Mouse (Mus musculus): Measurements from ENCODE around the gene Card14. TPM values are rescaled to one million over a fixed set of nuclear protein-coding genes. Genes with fewer than 3 reads are reported as not detected.
A peak's percentile ranks its signal among the peaks of the same experiment; 100 is the strongest.

The Card14 gene
- total and polyA plus RNA-seq, 2 experiments from 2014 or later = 0.81 to 1.7 TPM

DNA sequence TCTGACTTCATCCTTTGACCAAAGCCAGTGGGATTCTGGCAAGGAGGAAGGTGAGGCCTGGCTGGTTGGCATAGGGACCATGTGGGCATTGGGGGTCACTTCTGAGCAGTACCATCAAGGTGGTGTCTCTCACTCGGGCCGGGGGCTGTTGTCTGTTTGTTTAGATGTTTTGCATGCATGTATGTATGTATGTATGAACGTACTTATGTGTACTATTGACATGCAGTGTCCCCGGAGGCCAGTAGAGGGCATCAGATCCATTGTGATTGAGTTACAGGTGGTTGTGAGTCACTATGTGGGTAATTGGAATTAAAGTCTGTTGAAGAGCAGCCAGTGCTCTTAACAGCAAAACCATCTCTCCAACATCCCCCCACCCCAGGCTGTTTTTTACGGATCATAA, 32.1 kb downstream of the Card14 start:
- Histone ChIP-seq H3K4me2 (ENCODE audit: low read depth, low read length) (no peak overlapping the region), H3K4me3 (ENCODE audit: low read length) (no peak overlapping the region), H3K9me3 (ENCODE audit: low read length) (no peaks in the 10 kb centered on the region), H3K4me1 (ENCODE audit: insufficient read depth, low read length) (no peaks in the 10 kb centered on the region), H3K36me3 (ENCODE audit: insufficient read depth, low read length) (no peaks in the 10 kb centered on the region), H3K27ac (no peak overlapping the region), H3K27me3 (ENCODE audit: insufficient read depth, low read length) (no peaks in the 10 kb centered on the region), H3K9ac (replicated peaks; ENCODE audit: low read length) (no peak overlapping the region)
- 10% methylated on average over 5 of the region's 5 CpGs for WGBS
- peak; percentile 91 for TF ChIP-seq CTCF (IDR thresholded peaks at IDR 0.05; ENCODE audit: low read depth)
- DNase-seq (ENCODE audit: low spot score) (peak; percentile 93), ATAC-seq (peak; percentile 65)

DNA sequence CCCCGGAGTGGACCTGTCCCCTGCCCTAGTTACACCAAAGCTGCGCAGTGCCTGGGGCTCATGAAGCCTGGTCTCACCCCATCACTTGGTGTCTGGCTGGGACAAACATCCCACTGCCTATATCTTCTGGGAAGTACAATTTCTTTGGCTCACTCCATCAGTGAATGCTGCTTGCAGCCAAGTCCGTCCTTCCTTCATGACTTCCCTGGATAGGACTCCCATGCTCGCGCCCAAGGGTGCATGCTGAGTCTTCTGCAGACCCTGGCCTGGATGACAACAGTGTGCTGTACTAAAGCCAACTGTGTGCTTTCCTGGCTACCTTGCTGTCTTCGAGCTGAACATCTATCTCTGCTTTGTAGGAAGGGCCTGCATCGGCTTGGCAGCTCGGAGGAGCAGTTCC, 36.6 kb downstream of the Card14 start:
- Histone ChIP-seq H3K27me3 (ENCODE audit: insufficient read depth, low read length) (no peaks in the 10 kb centered on the region), H3K27ac (no peak overlapping the region), H3K4me2 (ENCODE audit: low read depth, low read length) (no peak overlapping the region), H3K9me3 (ENCODE audit: low read length) (no peaks in the 10 kb centered on the region), H3K4me1 (ENCODE audit: insufficient read depth, low read length) (no peaks in the 10 kb centered on the region), H3K9ac (replicated peaks; ENCODE audit: low read length) (no peak overlapping the region), H3K36me3 (ENCODE audit: insufficient read depth, low read length) (no peaks in the 10 kb centered on the region), H3K4me3 (ENCODE audit: low read length) (no peak overlapping the region)
- WGBS = 84% methylated on average over 8 of the region's 8 CpGs
- ATAC-seq = no peak
- DNase-seq (ENCODE audit: low spot score) = no peak
- no peak for TF ChIP-seq CTCF (IDR thresholded peaks at IDR 0.05; ENCODE audit: low read depth)

DNA sequence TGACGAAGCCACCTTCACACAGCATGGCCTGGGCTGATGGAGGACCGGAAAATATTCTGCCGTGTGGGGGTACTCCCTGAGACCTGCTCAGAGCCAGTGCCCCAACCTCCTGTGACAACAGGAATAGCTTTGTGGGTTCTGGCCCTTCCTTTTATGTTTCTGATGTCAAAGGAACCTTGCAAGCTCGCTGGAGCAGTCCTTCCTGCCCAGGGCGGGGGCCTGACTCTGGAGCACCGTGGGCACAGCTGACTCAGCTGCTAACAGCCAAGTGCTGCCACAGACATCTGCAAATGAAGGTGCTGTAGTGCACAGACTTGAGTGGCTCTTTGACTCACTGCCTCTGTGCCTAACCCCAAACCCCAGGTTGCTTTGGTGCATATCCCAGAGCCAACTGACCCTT, 37.3 kb downstream of the Card14 start:
- H3K9me3 ChIP-seq (ENCODE audit: low read length) = no peaks in the 10 kb centered on the region
- DNase-seq (ENCODE audit: low spot score) (no peak), ATAC-seq (no peak)
- H3K9ac ChIP-seq (replicated peaks; ENCODE audit: low read length) = no peak overlapping the region
- no peaks in the 10 kb centered on the region for H3K36me3 ChIP-seq (ENCODE audit: insufficient read depth, low read length)
- no peaks in the 10 kb centered on the region for H3K27me3 ChIP-seq (ENCODE audit: insufficient read depth, low read length)
- no peak overlapping the region for H3K4me3 ChIP-seq (ENCODE audit: low read length)
- no peak overlapping the region for H3K4me2 ChIP-seq (ENCODE audit: low read depth, low read length)
- no peak for TF ChIP-seq CTCF (IDR thresholded peaks at IDR 0.05; ENCODE audit: low read depth)
- 66% methylated on average over 6 of the region's 6 CpGs for WGBS
- H3K27ac ChIP-seq = no peak overlapping the region
- no peaks in the 10 kb centered on the region for H3K4me1 ChIP-seq (ENCODE audit: insufficient read depth, low read length)

DNA sequence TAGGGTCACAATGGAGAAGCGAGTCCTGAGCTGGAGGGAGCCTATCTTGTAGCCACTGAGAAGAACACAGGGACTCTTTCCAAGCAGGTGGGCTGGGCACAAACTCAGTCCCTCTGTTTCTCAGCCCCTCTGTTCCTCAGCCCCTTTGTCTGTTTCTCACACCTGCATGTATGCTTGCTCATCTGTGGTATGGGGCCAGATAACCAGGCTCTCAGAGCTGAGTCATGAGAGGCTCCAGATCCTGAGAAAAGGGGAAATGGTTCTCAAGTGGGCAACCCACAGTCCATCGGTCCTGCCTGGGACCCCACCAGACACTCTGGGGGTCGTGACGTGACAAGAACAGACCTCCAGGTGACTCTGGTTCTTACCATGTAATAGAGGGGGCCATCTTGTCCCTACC, 39.6 kb downstream of the Card14 start:
- no peak for DNase-seq (ENCODE audit: low spot score)
- ATAC-seq = no peak
- no peak overlapping the region for H3K4me3 ChIP-seq (ENCODE audit: low read length)
- H3K36me3 ChIP-seq (ENCODE audit: insufficient read depth, low read length) = no peaks in the 10 kb centered on the region
- TF ChIP-seq CTCF (IDR thresholded peaks at IDR 0.05; ENCODE audit: low read depth) = no peak
- WGBS = 90% methylated on average over 4 of the region's 4 CpGs
- H3K9ac ChIP-seq (replicated peaks; ENCODE audit: low read length) = no peak overlapping the region
- H3K9me3 ChIP-seq (ENCODE audit: low read length) = no peaks in the 10 kb centered on the region
- no peak overlapping the region for H3K27ac ChIP-seq
- H3K27me3 ChIP-seq (ENCODE audit: insufficient read depth, low read length) = no peaks in the 10 kb centered on the region
- H3K4me1 ChIP-seq (ENCODE audit: insufficient read depth, low read length) = no peaks in the 10 kb centered on the region
- H3K4me2 ChIP-seq (ENCODE audit: low read depth, low read length) = no peak overlapping the region

DNA sequence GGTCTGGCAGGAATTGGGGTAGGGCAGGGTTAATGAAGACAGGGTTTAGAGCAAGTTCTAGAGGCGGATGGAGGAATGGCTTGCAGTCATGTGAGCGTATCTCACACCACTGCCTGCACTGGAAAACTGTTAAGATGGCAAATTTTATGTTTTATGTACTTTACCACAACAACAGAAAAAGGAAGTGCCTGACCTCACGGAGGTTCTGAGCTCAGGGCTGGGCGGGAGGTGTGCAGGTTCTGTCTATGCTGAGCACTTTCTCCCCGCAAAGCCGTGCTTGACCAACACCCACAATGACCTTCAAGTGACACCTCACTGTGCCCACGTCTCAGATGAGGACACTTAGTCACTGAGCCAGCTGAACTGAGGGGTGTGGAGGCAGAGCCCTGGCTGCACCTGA, 44.5 kb downstream of the Card14 start:
- Histone ChIP-seq H3K4me1 (ENCODE audit: insufficient read depth, low read length) (peaks cover 13% of the 10 kb centered on the region), H3K36me3 (ENCODE audit: insufficient read depth, low read length) (no peaks in the 10 kb centered on the region), H3K4me2 (ENCODE audit: low read depth, low read length) (no peak overlapping the region), H3K27ac (no peak overlapping the region), H3K27me3 (ENCODE audit: insufficient read depth, low read length) (no peaks in the 10 kb centered on the region), H3K4me3 (ENCODE audit: low read length) (no peak overlapping the region), H3K9me3 (ENCODE audit: low read length) (no peaks in the 10 kb centered on the region), H3K9ac (replicated peaks; ENCODE audit: low read length) (no peak overlapping the region)
- no peak for TF ChIP-seq CTCF (IDR thresholded peaks at IDR 0.05; ENCODE audit: low read depth)
- ATAC-seq (no peak), DNase-seq (ENCODE audit: low spot score) (no peak)
- WGBS = 78% methylated on average over 7 of the region's 7 CpGs

DNA sequence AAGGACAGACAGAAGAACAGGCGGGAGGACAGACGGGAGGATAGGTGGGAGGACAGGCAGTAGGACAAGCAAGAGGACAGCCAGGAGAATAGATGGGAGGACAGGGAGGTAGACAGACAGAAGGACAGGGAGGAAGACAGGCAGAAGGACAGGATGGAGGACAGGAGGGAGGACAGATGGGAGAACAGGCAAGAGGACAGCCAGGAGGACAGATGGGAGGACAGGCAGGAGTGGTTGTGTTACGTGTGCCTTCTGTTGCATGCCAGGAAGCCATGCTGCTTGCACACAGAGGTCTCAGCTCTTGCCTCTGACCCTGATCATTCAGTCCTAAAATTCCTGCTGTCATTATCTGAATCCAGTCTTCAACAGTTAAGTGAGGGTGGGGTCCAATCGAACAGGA, 46.4 kb downstream of the Card14 start:
- no peak for DNase-seq (ENCODE audit: low spot score)
- Histone ChIP-seq H3K4me2 (ENCODE audit: low read depth, low read length) (no peak overlapping the region), H3K4me3 (ENCODE audit: low read length) (no peak overlapping the region), H3K27me3 (ENCODE audit: insufficient read depth, low read length) (no peaks in the 10 kb centered on the region), H3K9me3 (ENCODE audit: low read length) (no peaks in the 10 kb centered on the region), H3K4me1 (ENCODE audit: insufficient read depth, low read length) (peaks cover 13% of the 10 kb centered on the region), H3K27ac (no peak overlapping the region), H3K36me3 (ENCODE audit: insufficient read depth, low read length) (no peaks in the 10 kb centered on the region), H3K9ac (replicated peaks; ENCODE audit: low read length) (no peak overlapping the region)
- no peak for TF ChIP-seq CTCF (IDR thresholded peaks at IDR 0.05; ENCODE audit: low read depth)
- ATAC-seq = no peak
- WGBS = 76% methylated on average over 4 of the region's 4 CpGs

DNA sequence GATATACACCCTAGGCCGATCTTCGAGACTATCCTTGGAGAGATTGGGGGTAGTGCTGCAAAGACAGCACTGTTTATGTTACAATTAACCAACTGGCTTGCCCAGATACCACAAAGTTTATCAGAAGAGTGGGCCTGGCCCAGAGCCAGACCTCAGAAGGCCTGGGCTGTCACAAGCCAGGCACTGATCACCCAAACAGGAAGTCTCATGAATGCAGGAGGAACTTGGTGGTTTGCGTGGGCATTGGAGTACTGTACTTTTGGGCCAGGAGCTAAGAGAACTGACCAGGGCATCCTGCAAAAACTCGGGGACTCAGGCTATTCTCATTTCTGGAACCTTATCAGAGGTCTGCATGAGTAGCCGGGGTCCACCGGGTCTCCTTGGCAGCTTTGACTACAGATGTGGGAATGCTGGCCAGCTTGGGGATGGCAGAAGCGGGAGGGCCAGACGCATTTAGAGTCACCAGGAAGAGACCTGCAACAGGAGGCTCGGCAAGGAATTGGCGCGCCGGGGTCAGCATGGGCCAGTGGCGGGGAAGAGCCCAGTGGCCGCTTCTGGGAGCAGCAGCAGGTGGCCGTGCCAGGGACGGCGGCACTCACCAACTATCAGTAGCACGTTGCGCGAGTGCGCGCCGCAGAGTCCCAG, 47.4 kb downstream of the Card14 start:
- H3K27me3 ChIP-seq (ENCODE audit: insufficient read depth, low read length) = no peaks in the 10 kb centered on the region
- no peak for TF ChIP-seq CTCF (IDR thresholded peaks at IDR 0.05; ENCODE audit: low read depth)
- ATAC-seq = no peak; the same call in 1 of the 2 replicates
- DNase-seq (ENCODE audit: low spot score) = peak; percentile 8
- H3K4me1 ChIP-seq (ENCODE audit: insufficient read depth, low read length) = peaks cover 13% of the 10 kb centered on the region
- H3K9me3 ChIP-seq (ENCODE audit: low read length) = no peaks in the 10 kb centered on the region
- peak overlapping the region; percentile 65 for H3K9ac ChIP-seq (replicated peaks; ENCODE audit: low read length)
- H3K4me2 ChIP-seq (ENCODE audit: low read depth, low read length) = peak overlapping the region; percentile 98
- peak overlapping the region; percentile 63 for H3K4me3 ChIP-seq (ENCODE audit: low read length)
- no peaks in the 10 kb centered on the region for H3K36me3 ChIP-seq (ENCODE audit: insufficient read depth, low read length)
- WGBS = 8% methylated on average over 17 of the region's 23 CpGs
- peak overlapping the region; percentile 68; the same call in 1 of the 2 replicates for H3K27ac ChIP-seq

Measured in hindbrain, postnatal 0 days (tissue).